Mouse (Mus musculus) embryonic facial prominence, embryonic 12.5 days (tissue): ENCODE results near the gene Sucla2. TPM values are rescaled to one million over a fixed set of nuclear protein-coding genes. Genes with fewer than 3 reads are reported as not detected.
"Not testable (repeated sequence)": the region's sequence is repeated elsewhere in the genome, so short reads cannot be mapped to it uniquely, and the experiment has no call there.

Source experiments
- ATAC-seq: fragments of 200-750 bp; cut with Nextera tagmentation; 2 replicates; pipeline ENCODE4 v1.8.0; 2017; ENCODE audit not compliant: insufficient number of reproducible peaks, insufficient read depth, low FRiP score, low TSS enrichment
- H3K27ac ChIP-seq: fragments of 300-500 bp; sonication (generic); 2 replicates; pipeline ENCODE4 v1.5.1; 2016; ENCODE audit warnings: mild to moderate bottlenecking
- H3K27me3 ChIP-seq: fragments of 300-500 bp; sonication (generic); 2 replicates; pipeline ENCODE4 v1.6.1; 2016; ENCODE audit warnings: mild to moderate bottlenecking, moderate library complexity
- H3K36me3 ChIP-seq: fragments of 300-500 bp; sonication (generic); 2 replicates; pipeline ENCODE4 v1.6.1; 2016; ENCODE audit warnings: mild to moderate bottlenecking
- H3K4me1 ChIP-seq: fragments of 300-500 bp; sonication (generic); 2 replicates; pipeline ENCODE4 v1.6.1; 2016
- H3K4me2 ChIP-seq: fragments of 300-500 bp; sonication (generic); replicated peaks from 2 replicates; pipeline ENCODE4 v1.6.1; 2016; ENCODE audit warnings: mild to moderate bottlenecking, moderate library complexity
- H3K4me3 ChIP-seq: fragments of 300-500 bp; sonication (generic); 2 replicates; pipeline ENCODE4 v1.5.1; 2016; ENCODE audit warnings: mild to moderate bottlenecking
- H3K9ac ChIP-seq: fragments of 300-500 bp; sonication (generic); 2 replicates; pipeline ENCODE4 v1.6.1; 2016; ENCODE audit warnings: mild to moderate bottlenecking, moderate library complexity
- H3K9me3 ChIP-seq: fragments of 300-500 bp; sonication (generic); 2 replicates; pipeline ENCODE4 v1.6.1; 2016; ENCODE audit warnings: mild to moderate bottlenecking, moderate library complexity
- WGBS: fragments of 180-500 bp; shearing (Covaris S2); methylation state at CpG from one replicate; pipeline ENCODE4 v1.1.7; 2016; 5-methylcytosine and 5-hydroxymethylcytosine counted together
- polyA plus RNA-seq: library from polyadenylated mRNA; unstranded; fragments of >200 nt; fragmentation: Nextera tagmentation; extraction: Ambion mirVana; gene quantifications from 2 replicates; pipeline ENCODE4 v1.2.1, GENCODE M21; 2016

Gene Sucla2
- polyA plus RNA-seq, 1 experiment from 2014 or later = 107 TPM

GRCm38 (mm10) chr14:73528661-73529060 is 3.5 kb downstream of the Sucla2 start:
- H3K9me3 ChIP-seq, ATAC-seq, H3K27ac ChIP-seq, H3K4me2 ChIP-seq, H3K27me3 ChIP-seq, H3K36me3 ChIP-seq, H3K4me3 ChIP-seq, H3K9ac ChIP-seq, H3K4me1 ChIP-seq: not testable (repeated sequence)
- WGBS = 85% methylated on average over 3 of the region's 3 CpGs

- H3K4me1 ChIP-seq = 0 out of 2 replicates have a peak, but pooled peaks cover 3% of the 10 kb centered on the region
- H3K4me2 ChIP-seq = no peak overlapping the region
- no peaks in the 10 kb centered on the region for H3K9me3 ChIP-seq
- no peak overlapping the region for H3K9ac ChIP-seq
- no peak overlapping the region for H3K4me3 ChIP-seq
- no peaks in the 10 kb centered on the region for H3K27me3 ChIP-seq
- no peak for ATAC-seq
- H3K27ac ChIP-seq = no peak overlapping the region
- H3K36me3 ChIP-seq = no peaks in the 10 kb centered on the region
- 61% methylated on average over 6 of the region's 6 CpGs for WGBS
Measured at GRCm38 (mm10) chr14:73533755-73534465, 8.8 kb downstream of the Sucla2 start.

GRCm38 (mm10) chr14:73535641-73536040 is 10.5 kb downstream of the Sucla2 start:
- WGBS = 87% methylated on average over 2 of the region's 2 CpGs
- ATAC-seq = no peak
- no peak overlapping the region for H3K4me3 ChIP-seq

GRCm38 (mm10) chr14:73543781-73544180 is 18.7 kb downstream of the Sucla2 start:
- H3K4me3 ChIP-seq = no peak overlapping the region
- H3K27ac ChIP-seq = no peak overlapping the region
- H3K27me3 ChIP-seq = no peaks in the 10 kb centered on the region
- H3K4me1 ChIP-seq = no peaks in the 10 kb centered on the region
- no peak overlapping the region for H3K9ac ChIP-seq
- H3K9me3 ChIP-seq = no peaks in the 10 kb centered on the region
- H3K4me2 ChIP-seq = no peak overlapping the region
- no peaks in the 10 kb centered on the region for H3K36me3 ChIP-seq
- 57% methylated on average over 6 of the region's 6 CpGs for WGBS
- ATAC-seq = no peak

More at GRCm38 (mm10) chr14:73535641-73536040, 10.5 kb downstream of the Sucla2 start:
- Histone ChIP-seq H3K4me2 (no peak overlapping the region), H3K36me3 (no peaks in the 10 kb centered on the region), H3K9ac (no peak overlapping the region), H3K9me3 (no peaks in the 10 kb centered on the region), H3K27me3 (no peaks in the 10 kb centered on the region), H3K27ac (no peak overlapping the region), H3K4me1 (0 out of 2 replicates have a peak, but pooled peaks cover 3% of the 10 kb centered on the region)

GRCm38 (mm10) chr14:73547034-73547433 is 21.9 kb downstream of the Sucla2 start:
- no peaks in the 10 kb centered on the region for H3K4me1 ChIP-seq
- 65% methylated on average over 4 of the region's 4 CpGs for WGBS
- ATAC-seq = no peak

GRCm38 (mm10) chr14:73548051-73548450 is 22.9 kb downstream of the Sucla2 start, which contains the start of gene Nudt15:
Nudt15 (minus strand) TSS chr14:73548242.
- 86% methylated on average over 3 of the region's 3 CpGs for WGBS

More at GRCm38 (mm10) chr14:73547034-73547433, 21.9 kb downstream of the Sucla2 start:
- Histone ChIP-seq H3K27ac (no peak overlapping the region), H3K36me3 (no peaks in the 10 kb centered on the region), H3K9ac (no peak overlapping the region), H3K4me3 (no peak overlapping the region), H3K9me3 (no peaks in the 10 kb centered on the region), H3K4me2 (no peak overlapping the region), H3K27me3 (no peaks in the 10 kb centered on the region)

GRCm38 (mm10) chr14:73550291-73550690 is 25.2 kb downstream of the Sucla2 start:
- H3K4me1 ChIP-seq = peaks cover 6% of the 10 kb centered on the region
- WGBS = 54% methylated on average over 3 of the region's 3 CpGs
- ATAC-seq = no peak
- no peaks in the 10 kb centered on the region for H3K27me3 ChIP-seq
- H3K9ac ChIP-seq = no peak overlapping the region
- H3K27ac ChIP-seq = no peak overlapping the region
- no peaks in the 10 kb centered on the region for H3K9me3 ChIP-seq
- H3K4me3 ChIP-seq = no peak overlapping the region
- H3K4me2 ChIP-seq = no peak overlapping the region
- H3K36me3 ChIP-seq = no peaks in the 10 kb centered on the region

More at GRCm38 (mm10) chr14:73548051-73548450, 22.9 kb downstream of the Sucla2 start, which contains the start of gene Nudt15:
- Histone ChIP-seq H3K27ac (no peak within 1 kb of the TSS), H3K9me3 (no peaks in the 10 kb centered on the region), H3K4me3 (no peak within 1 kb of the TSS), H3K4me1 (no peaks in the 10 kb centered on the region), H3K27me3 (no peaks in the 10 kb centered on the region), H3K36me3 (no peaks in the 10 kb centered on the region), H3K9ac (no peak within 1 kb of the TSS), H3K4me2 (no peak within 1 kb of the TSS)
- no peak for ATAC-seq

GRCm38 (mm10) chr14:73550732-73551131 is 25.6 kb downstream of the Sucla2 start:
- WGBS = 48% methylated on average over 8 of the region's 8 CpGs
- Histone ChIP-seq H3K36me3 (no peaks in the 10 kb centered on the region; the same call in 1 of the 2 replicates), H3K27ac (no peak overlapping the region), H3K9ac (no peak overlapping the region), H3K4me2 (no peak overlapping the region), H3K4me1 (peaks cover 6% of the 10 kb centered on the region), H3K27me3 (no peaks in the 10 kb centered on the region), H3K9me3 (no peaks in the 10 kb centered on the region), H3K4me3 (no peak overlapping the region)
- no peak for ATAC-seq

GRCm38 (mm10) chr14:73551164-73551563 is 26.0 kb downstream of the Sucla2 start:
- Histone ChIP-seq H3K9me3 (no peaks in the 10 kb centered on the region), H3K4me3 (no peak overlapping the region), H3K4me1 (peaks cover 6% of the 10 kb centered on the region), H3K27me3 (no peaks in the 10 kb centered on the region), H3K9ac (no peak overlapping the region), H3K4me2 (no peak overlapping the region), H3K36me3 (peaks cover 4% of the 10 kb centered on the region; the same call in 1 of the 2 replicates), H3K27ac (no peak overlapping the region)
- WGBS = 80% methylated on average over 6 of the region's 6 CpGs
- no peak for ATAC-seq

GRCm38 (mm10) chr14:73552341-73553121 is 27.4 kb downstream of the Sucla2 start:
- Histone ChIP-seq H3K4me1 (peaks cover 6% of the 10 kb centered on the region), H3K4me2 (peak overlapping the region; percentile 79), H3K36me3 (peaks cover 6% of the 10 kb centered on the region; the same call in 1 of the 2 replicates), H3K9ac (peak overlapping the region; percentile 87), H3K4me3 (peak overlapping the region; percentile 85), H3K27ac (peak overlapping the region; percentile 70), H3K27me3 (no peaks in the 10 kb centered on the region), H3K9me3 (no peaks in the 10 kb centered on the region)
- 3% methylated on average over 56 of the region's 61 CpGs for WGBS
- peak; percentile 92 for ATAC-seq

GRCm38 (mm10) chr14:73553122-73553696 is 28.1 kb downstream of the Sucla2 start:
- no peaks in the 10 kb centered on the region for H3K9me3 ChIP-seq
- H3K27ac ChIP-seq = peak overlapping the region; percentile 70
- H3K4me2 ChIP-seq = peak overlapping the region; percentile 79
- peaks cover 6% of the 10 kb centered on the region for H3K4me1 ChIP-seq
- peaks cover 6% of the 10 kb centered on the region; the same call in 1 of the 2 replicates for H3K36me3 ChIP-seq
- H3K27me3 ChIP-seq = no peaks in the 10 kb centered on the region
- H3K4me3 ChIP-seq = peak overlapping the region; percentile 85
- under 1% methylated on average over 10 of the region's 10 CpGs for WGBS
- H3K9ac ChIP-seq = peak overlapping the region; percentile 87
- ATAC-seq = peak; percentile 72
